Mouse (Mus musculus) intestine, embryonic 14.5 days (tissue): Measurements from ENCODE around the gene Tmem45b. TPM values are rescaled to one million over a fixed set of nuclear protein-coding genes. Genes with fewer than 3 reads are reported as not detected.
A peak's percentile ranks its signal among the peaks of the same experiment; 100 is the strongest.

Source experiments
- ATAC-seq: fragments of 200-750 bp; cut with Nextera tagmentation; replicated peaks from 2 replicates; pipeline ENCODE4 v1.8.0; 2017; ENCODE audit warnings: low read depth, moderate number of reproducible peaks, moderate TSS enrichment, moderate library complexity; ENCODE audit not compliant: low FRiP score, low TSS enrichment
- DNase-seq: peaks from one replicate; pipeline ENCODE4 v3.0.0-alpha.2; 2018; ENCODE audit warnings: low spot score
- H3K27ac ChIP-seq: fragments of 300-500 bp; sonication (generic); 2 replicates; pipeline ENCODE4 v1.5.1; 2014; ENCODE audit warnings: low read depth, mild to moderate bottlenecking, control low read depth
- H3K27me3 ChIP-seq: fragments of 300-500 bp; sonication (generic); replicated peaks from 2 replicates; pipeline ENCODE4 v1.6.1; 2014; ENCODE audit warnings: low read length, control low read depth; ENCODE audit not compliant: control insufficient read depth, insufficient read depth
- H3K36me3 ChIP-seq: fragments of 300-500 bp; sonication (generic); 2 replicates; pipeline ENCODE4 v1.6.1; 2014; ENCODE audit warnings: low read length, control low read depth; ENCODE audit not compliant: control insufficient read depth, insufficient read depth
- H3K4me1 ChIP-seq: fragments of 300-500 bp; sonication (generic); replicated peaks from 2 replicates; pipeline ENCODE4 v1.6.1; 2014; ENCODE audit warnings: low read length, control low read depth, mixed read lengths; ENCODE audit not compliant: control insufficient read depth, insufficient read depth
- H3K4me2 ChIP-seq: fragments of 300-500 bp; sonication (generic); 2 replicates; pipeline ENCODE4 v1.6.1; 2014; ENCODE audit warnings: low read length
- H3K4me3 ChIP-seq: fragments of 300-500 bp; sonication (generic); 2 replicates; pipeline ENCODE4 v1.5.1; 2014; ENCODE audit warnings: low read depth, low read length, control low read depth, mixed read lengths
- H3K9ac ChIP-seq: fragments of 300-500 bp; sonication (generic); 2 replicates; pipeline ENCODE4 v1.6.1; 2014; ENCODE audit warnings: mild to moderate bottlenecking, low read length
- H3K9me3 ChIP-seq: fragments of 300-500 bp; sonication (generic); 2 replicates; pipeline ENCODE4 v1.6.1; 2016; ENCODE audit warnings: low read length, control low read depth; ENCODE audit not compliant: control insufficient read depth
- WGBS: fragments of 180-500 bp; shearing (Covaris S2); extraction: QIAGEN DNeasy Blood & Tissue Kit; methylation state at CpG from one replicate; pipeline ENCODE4 v1.1.7; 2014; 5-methylcytosine and 5-hydroxymethylcytosine counted together
- polyA plus RNA-seq: library from polyadenylated mRNA; unstranded; fragments of >200 nt; fragmentation: Nextera tagmentation; extraction: Ambion mirVana; gene quantifications from 2 replicates; pipeline ENCODE4 v1.2.1, GENCODE M21; 2014

Gene Tmem45b
- polyA plus RNA-seq, 1 experiment from 2014 or later: 51.3 TPM

DNA sequence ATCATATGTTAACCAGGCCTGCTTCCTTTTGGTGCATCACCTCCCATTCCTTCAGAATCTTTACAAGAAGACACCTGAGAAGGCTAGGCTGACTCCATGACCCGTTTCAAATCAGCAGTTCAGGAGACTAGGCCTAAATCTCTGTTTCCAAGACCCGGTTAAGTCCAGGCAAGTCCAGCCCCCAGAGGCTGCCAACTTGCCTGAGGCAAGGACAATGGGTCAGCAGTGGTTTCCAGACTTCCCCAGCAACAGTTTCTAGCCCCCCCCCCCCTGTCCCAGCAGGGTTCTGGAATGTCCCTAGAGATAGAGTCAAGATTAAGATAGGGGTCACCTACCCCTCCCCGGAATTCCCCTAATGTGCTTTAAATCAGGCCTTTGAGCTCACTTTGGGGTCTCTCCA lies 22.8 kb downstream of the Tmem45b start:
- Histone ChIP-seq H3K27ac (no peak overlapping the region), H3K27me3 (no peaks in the 10 kb centered on the region), H3K36me3 (no peaks in the 10 kb centered on the region), H3K4me3 (no peak overlapping the region), H3K4me1 (no peaks in the 10 kb centered on the region), H3K9me3 (no peaks in the 10 kb centered on the region), H3K9ac (no peak overlapping the region), H3K4me2 (no peak overlapping the region)
- ATAC-seq (no peak), DNase-seq (no peak)
- WGBS: 92% methylated on average over 3 of the region's 3 CpGs

GRCm38 (mm10) chr9:31440366-31440765 lies 23.9 kb downstream of the Tmem45b start:
- H3K4me2 ChIP-seq: no peak overlapping the region
- no peak overlapping the region for H3K9ac ChIP-seq
- no peak overlapping the region for H3K4me3 ChIP-seq
- H3K27ac ChIP-seq: no peak overlapping the region
- ATAC-seq: no peak
- H3K27me3 ChIP-seq: no peaks in the 10 kb centered on the region
- no peak for DNase-seq
- no peaks in the 10 kb centered on the region for H3K9me3 ChIP-seq
- 89% methylated on average over 5 of the region's 5 CpGs for WGBS
- H3K4me1 ChIP-seq: no peaks in the 10 kb centered on the region
- no peaks in the 10 kb centered on the region for H3K36me3 ChIP-seq

GRCm38 (mm10) chr9:31439341-31439740 lies 24.9 kb downstream of the Tmem45b start:
- 81% methylated on average over 5 of the region's 6 CpGs for WGBS
- no peak for DNase-seq
- Histone ChIP-seq H3K27me3 (no peaks in the 10 kb centered on the region), H3K4me3 (no peak overlapping the region), H3K4me2 (no peak overlapping the region), H3K4me1 (no peaks in the 10 kb centered on the region), H3K9ac (no peak overlapping the region), H3K36me3 (no peaks in the 10 kb centered on the region), H3K27ac (no peak overlapping the region), H3K9me3 (no peaks in the 10 kb centered on the region)
- ATAC-seq: no peak

DNA sequence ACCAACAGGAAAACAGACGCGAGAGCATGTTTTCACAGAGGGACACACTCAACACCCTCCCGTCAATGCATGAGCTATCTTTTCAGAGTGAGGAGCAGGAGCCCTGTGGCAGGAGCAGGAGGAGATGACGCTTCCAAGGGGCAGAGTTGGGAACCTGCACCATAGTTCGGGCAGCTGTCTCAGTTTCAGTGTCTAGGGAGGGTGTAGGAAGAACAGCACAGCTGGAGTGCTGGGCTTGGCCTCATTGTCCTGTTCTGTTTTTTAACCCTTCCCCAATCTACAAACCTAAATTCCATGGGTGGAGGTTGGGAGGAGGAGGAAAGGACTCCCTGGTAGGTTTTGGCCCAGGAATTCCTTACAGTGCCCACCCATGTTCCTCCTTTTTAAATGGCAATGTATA lies 25.4 kb downstream of the Tmem45b start:
- no peak for DNase-seq

DNA sequence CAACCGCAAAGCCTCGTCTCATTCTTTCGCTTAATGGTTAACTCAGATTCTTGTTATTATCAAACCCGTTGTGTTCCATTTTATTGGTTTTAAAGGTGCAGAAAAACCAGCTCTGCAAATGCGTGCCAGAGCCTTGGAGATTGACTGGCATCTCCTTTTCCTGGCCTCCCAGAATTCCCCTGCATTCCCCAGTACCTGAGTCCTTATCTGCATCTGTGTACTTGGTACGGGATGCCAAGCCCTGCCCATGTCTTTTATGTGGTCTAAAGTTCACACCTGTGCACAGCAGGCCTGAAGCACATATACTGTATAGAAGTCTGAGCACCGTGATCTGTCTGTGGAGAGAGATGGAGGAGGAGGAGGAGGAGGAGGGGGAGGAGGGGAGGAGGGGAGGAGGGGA lies 26.4 kb downstream of the Tmem45b start:
- 60% methylated on average over 7 of the region's 7 CpGs for WGBS
- Histone ChIP-seq H3K36me3 (no peaks in the 10 kb centered on the region), H3K4me1 (no peaks in the 10 kb centered on the region), H3K27ac (peak overlapping the region; percentile 29; the same call in 1 of the 2 replicates), H3K9me3 (no peaks in the 10 kb centered on the region), H3K9ac (no peak overlapping the region), H3K4me2 (no peak overlapping the region), H3K27me3 (no peaks in the 10 kb centered on the region), H3K4me3 (no peak overlapping the region)
- ATAC-seq (peak; percentile 89), DNase-seq (no peak)

More for the DNA sequence above, 25.4 kb downstream of the Tmem45b start:
- ATAC-seq: no peak
- no peak overlapping the region for H3K27ac ChIP-seq
- 64% methylated on average over 5 of the region's 5 CpGs for WGBS
- H3K4me1 ChIP-seq: no peaks in the 10 kb centered on the region
- no peaks in the 10 kb centered on the region for H3K36me3 ChIP-seq
- H3K4me2 ChIP-seq: no peak overlapping the region
- H3K4me3 ChIP-seq: no peak overlapping the region
- H3K9me3 ChIP-seq: no peaks in the 10 kb centered on the region
- no peak overlapping the region for H3K9ac ChIP-seq
- no peaks in the 10 kb centered on the region for H3K27me3 ChIP-seq

GRCm38 (mm10) chr9:31435415-31435814 lies 28.8 kb downstream of the Tmem45b start:
- no peaks in the 10 kb centered on the region for H3K27me3 ChIP-seq
- H3K4me3 ChIP-seq: no peak overlapping the region
- H3K9ac ChIP-seq: no peak overlapping the region
- H3K4me2 ChIP-seq: no peak overlapping the region
- no peaks in the 10 kb centered on the region for H3K36me3 ChIP-seq
- WGBS: 90% methylated on average over 8 of the region's 8 CpGs
- no peak for DNase-seq
- no peak for ATAC-seq
- H3K9me3 ChIP-seq: no peaks in the 10 kb centered on the region
- no peaks in the 10 kb centered on the region for H3K4me1 ChIP-seq
- no peak overlapping the region for H3K27ac ChIP-seq

- Histone ChIP-seq H3K9ac (no peak overlapping the region), H3K4me1 (no peaks in the 10 kb centered on the region), H3K4me3 (no peak overlapping the region), H3K4me2 (no peak overlapping the region), H3K27me3 (no peaks in the 10 kb centered on the region), H3K27ac (no peak overlapping the region), H3K9me3 (no peaks in the 10 kb centered on the region), H3K36me3 (no peaks in the 10 kb centered on the region)
- ATAC-seq (no peak), DNase-seq (no peak)
- 79% methylated on average over 3 of the region's 3 CpGs for WGBS
Measured at GRCm38 (mm10) chr9:31433431-31433830, 30.8 kb downstream of the Tmem45b start.

DNA sequence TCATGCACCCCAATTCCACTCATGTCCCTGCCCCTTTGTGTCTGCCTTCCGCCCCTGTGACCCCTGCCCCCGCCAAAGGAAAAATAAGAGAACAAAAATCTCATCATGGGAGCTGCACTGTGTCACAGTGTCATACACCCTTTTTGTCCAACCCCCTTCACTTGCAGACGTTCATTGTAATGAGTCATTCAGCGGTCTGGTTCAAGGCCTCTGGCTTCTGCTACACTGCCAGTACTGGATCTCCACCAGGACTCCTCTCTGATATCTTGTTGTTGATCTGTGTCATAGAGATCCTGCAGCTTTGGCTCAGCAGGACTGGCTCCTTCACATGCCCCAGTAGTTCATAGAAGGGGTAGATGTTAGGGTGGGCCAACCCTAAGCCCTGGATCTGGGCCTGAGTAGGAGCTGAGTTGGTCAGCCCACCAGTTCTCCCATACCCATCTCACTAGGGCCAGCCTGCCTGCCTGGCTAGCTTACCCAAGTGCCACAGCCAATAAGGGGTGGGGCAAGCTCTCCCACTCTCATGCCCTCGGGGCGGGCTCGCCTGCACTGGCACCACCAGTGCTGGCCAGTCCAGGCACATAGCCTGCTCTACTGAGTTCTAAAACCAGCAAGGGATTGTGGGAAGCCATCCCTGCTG lies 31.8 kb downstream of the Tmem45b start:
- no peak overlapping the region for H3K9ac ChIP-seq
- H3K4me3 ChIP-seq: no peak overlapping the region
- no peaks in the 10 kb centered on the region for H3K4me1 ChIP-seq
- WGBS: 73% methylated on average over 7 of the region's 7 CpGs
- ATAC-seq: no peak; the same call in 1 of the 2 replicates
- no peak overlapping the region for H3K4me2 ChIP-seq
- H3K27ac ChIP-seq: no peak overlapping the region
- no peaks in the 10 kb centered on the region for H3K9me3 ChIP-seq
- H3K36me3 ChIP-seq: no peaks in the 10 kb centered on the region
- no peak for DNase-seq
- H3K27me3 ChIP-seq: no peaks in the 10 kb centered on the region

- Histone ChIP-seq H3K9me3 (no peaks in the 10 kb centered on the region), H3K27me3 (no peaks in the 10 kb centered on the region), H3K27ac (no peak overlapping the region), H3K4me3 (no peak overlapping the region), H3K4me1 (no peaks in the 10 kb centered on the region), H3K9ac (no peak overlapping the region), H3K4me2 (no peak overlapping the region), H3K36me3 (no peaks in the 10 kb centered on the region)
- no peak for ATAC-seq
- WGBS: 78% methylated on average over 5 of the region's 5 CpGs
- DNase-seq: no peak
Measured at GRCm38 (mm10) chr9:31431751-31432150, 32.5 kb downstream of the Tmem45b start.
